Mouse (Mus musculus): Measurements from ENCODE around the gene Tsr2.

DNA sequence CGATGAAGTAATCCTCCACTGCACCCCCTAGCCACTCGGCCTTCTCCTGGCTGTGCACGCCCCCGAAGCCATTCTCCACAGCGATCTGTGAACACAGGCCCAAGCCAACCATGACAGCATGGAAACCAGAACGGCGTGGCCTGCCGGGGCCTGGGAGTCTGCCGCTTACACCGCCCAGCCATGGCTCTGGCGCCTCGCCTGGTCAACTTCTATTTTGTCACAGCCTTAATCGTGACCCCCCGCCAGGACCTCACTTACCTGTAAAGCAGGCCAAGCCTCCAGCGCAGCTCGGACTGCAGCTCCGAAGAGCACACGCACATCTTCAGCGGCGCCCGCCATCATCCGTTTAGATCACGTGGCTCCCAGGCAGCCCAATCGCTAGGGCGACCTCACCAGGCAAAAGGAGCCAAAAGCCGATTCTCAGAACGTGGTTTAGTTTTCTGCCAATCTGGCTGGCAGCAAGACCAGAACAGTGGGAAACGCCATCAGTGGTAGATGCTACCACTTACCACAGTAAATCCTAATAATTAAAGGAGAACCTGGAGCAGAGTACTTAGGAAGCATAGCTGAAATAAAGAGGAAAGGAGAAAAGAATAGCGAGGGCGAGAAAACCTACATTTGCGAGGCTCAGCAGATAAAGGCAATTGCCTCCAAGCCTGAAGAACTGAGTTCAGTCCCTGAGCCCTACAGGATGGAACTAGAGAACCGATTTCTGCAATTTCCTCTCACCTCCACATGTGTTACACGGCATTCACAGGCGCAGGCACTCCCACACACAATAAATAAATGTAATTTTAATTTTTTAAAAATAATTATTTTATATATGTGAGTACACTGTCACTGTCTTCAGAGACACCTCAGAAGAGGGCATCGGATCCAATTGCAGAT lies at the start of gene Tsr2:
- TF ChIP-seq CTCF (IDR thresholded peaks at IDR 0.05; ENCODE audit: insufficient read depth, low read length) (no peak), POLR2A (IDR thresholded peaks at IDR 0.05; ENCODE audit: borderline replicate concordance, extremely low read depth, low read depth, low read length) (peak; percentile 54; the same call in 1 of the 2 replicates)
